8 mouse cellular contexts compared by ENCODE assay signal in the genomic region with DNA sequence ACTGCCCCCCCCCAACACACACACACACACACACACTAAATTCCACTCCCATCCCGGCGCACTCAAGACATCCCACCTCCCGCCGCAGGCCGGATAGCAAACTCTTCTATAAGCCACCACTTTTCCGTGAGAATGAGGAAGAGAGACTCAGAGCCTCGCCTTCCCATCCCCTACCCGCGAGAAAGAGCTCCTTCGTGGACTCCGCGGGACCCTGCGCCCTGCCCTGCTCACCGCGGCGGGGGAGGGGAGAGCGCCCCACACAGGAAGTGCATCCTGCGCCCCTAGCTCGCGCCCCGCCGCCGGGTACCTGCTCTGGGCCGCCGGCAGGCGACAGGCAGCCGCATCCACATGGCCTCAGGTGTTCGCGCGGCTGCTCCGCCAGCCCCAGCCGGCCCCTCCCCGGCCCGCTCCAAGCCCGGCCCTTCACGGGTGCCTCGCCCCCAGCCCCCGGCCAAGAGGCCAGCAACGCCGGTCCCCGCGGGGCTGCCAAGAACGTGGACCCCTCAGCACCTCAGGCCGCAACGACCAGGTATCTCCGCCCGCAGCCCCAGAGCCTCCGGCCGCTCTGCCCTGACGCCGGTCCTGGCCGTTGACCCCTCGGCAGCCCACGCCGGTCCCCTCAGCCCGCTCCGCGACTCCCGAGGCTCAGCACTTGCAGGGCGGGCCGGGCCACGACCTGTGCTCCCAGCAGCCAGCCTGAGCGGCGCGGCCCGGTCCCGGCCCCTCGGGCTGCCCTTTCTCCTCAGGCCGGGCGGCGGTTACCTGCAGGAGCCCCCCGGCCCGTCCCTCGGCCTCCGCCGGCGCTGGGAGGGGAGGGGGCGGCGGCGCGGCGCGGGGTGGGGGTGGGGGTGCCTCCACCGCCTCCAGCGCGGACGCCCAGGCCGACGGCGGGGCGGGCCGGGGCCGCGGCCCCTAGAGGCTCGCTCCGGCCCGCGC.
DNase-seq lines count a peak whose midpoint lies in the region; ATAC-seq and TF ChIP-seq lines count a peak whose summit lies in the region.

No protein-coding gene starts in this region.

- peak overlapping the region; percentile 98 for H3K27ac ChIP-seq in intestine, postnatal 0 days (ENCODE audit: low read depth, low read length)
- H3K27ac ChIP-seq in lung, embryonic 14.5 days (ENCODE audit: low read depth): peak overlapping the region; percentile 90
- H3K27ac ChIP-seq in neural tube, embryonic 14.5 days (ENCODE audit: low read depth, low read length): peak overlapping the region; percentile 90

- ATAC-seq in intestine, postnatal 0 days: peak; percentile 74
- peak; percentile 74 for ATAC-seq in lung, embryonic 14.5 days (ENCODE audit: insufficient read depth)
- ATAC-seq in neural tube, embryonic 14.5 days (ENCODE audit: low read depth): peak; percentile 45

- H3K4me2 ChIP-seq in intestine, postnatal 0 days (replicated peaks; ENCODE audit: low read depth): peak overlapping the region; percentile 98
- H3K4me2 ChIP-seq in lung, embryonic 14.5 days: peak overlapping the region; percentile 73
- peak overlapping the region; percentile 91 for H3K4me2 ChIP-seq in neural tube, embryonic 14.5 days (ENCODE audit: low read depth, low read length)

- under 1% methylated on average over 62 of the region's 98 CpGs for WGBS in intestine, postnatal 0 days
- under 1% methylated on average over 81 of the region's 98 CpGs for WGBS in lung, embryonic 14.5 days
- WGBS in neural tube, embryonic 14.5 days: under 1% methylated on average over 47 of the region's 98 CpGs

- DNase-seq in ovary, postnatal 36 days (ENCODE audit: low spot score): peak; percentile 50
- no peak for DNase-seq in ovary, postnatal 14 days (ENCODE audit: low spot score)
- DNase-seq in cerebellum, adult 9-11 months: peak; percentile 42
- peak; percentile 45 for DNase-seq in gastrocnemius, postnatal 25 days
- peak; percentile 51 for DNase-seq in lung, embryonic 14.5 days
- peak; percentile 41 for DNase-seq in urinary bladder, postnatal 25 days (ENCODE audit: low spot score)

- H3K9ac ChIP-seq in intestine, postnatal 0 days (ENCODE audit: low read depth, low read length): peak overlapping the region; percentile 94
- peak overlapping the region; percentile 90 for H3K9ac ChIP-seq in lung, embryonic 14.5 days
- peak overlapping the region; percentile 74 for H3K9ac ChIP-seq in neural tube, embryonic 14.5 days (replicated peaks; ENCODE audit: low read depth, low read length)

- no peaks in the 10 kb centered on the region for H3K9me3 ChIP-seq in intestine, postnatal 0 days (ENCODE audit: control insufficient read depth)
- no peaks in the 10 kb centered on the region for H3K9me3 ChIP-seq in lung, embryonic 14.5 days (ENCODE audit: low read depth, low read length)
- H3K9me3 ChIP-seq in neural tube, embryonic 14.5 days (ENCODE audit: control insufficient read depth, low read length): no peaks in the 10 kb centered on the region

- H3K36me3 ChIP-seq in intestine, postnatal 0 days (ENCODE audit: control insufficient read depth, insufficient read depth): no peaks in the 10 kb centered on the region
- H3K36me3 ChIP-seq in lung, embryonic 14.5 days (ENCODE audit: insufficient read depth): no peaks in the 10 kb centered on the region
- no peaks in the 10 kb centered on the region for H3K36me3 ChIP-seq in neural tube, embryonic 14.5 days (ENCODE audit: control insufficient read depth, insufficient read depth, low read length)

- H3K4me1 ChIP-seq in intestine, postnatal 0 days (replicated peaks; ENCODE audit: control insufficient read depth, insufficient read depth, low read length): 0 out of 2 replicates have a peak, but pooled peaks cover 8% of the 10 kb centered on the region
- H3K4me1 ChIP-seq in lung, embryonic 14.5 days (ENCODE audit: insufficient read depth): peaks cover 19% of the 10 kb centered on the region
- H3K4me1 ChIP-seq in neural tube, embryonic 14.5 days (ENCODE audit: control insufficient read depth, insufficient read depth, low read length): peaks cover 27% of the 10 kb centered on the region

- peak; percentile 32; the same call in 1 of the 2 replicates for TF ChIP-seq CTCF in intestine, postnatal 0 days (IDR thresholded peaks at IDR 0.05; ENCODE audit: low read depth)
- TF ChIP-seq CTCF in lung, embryonic 14.5 days (IDR thresholded peaks at IDR 0.05; ENCODE audit: low read depth): no peak

- H3K27me3 ChIP-seq in intestine, postnatal 0 days (replicated peaks; ENCODE audit: control insufficient read depth, insufficient read depth, low read length): no peaks in the 10 kb centered on the region
- no peaks in the 10 kb centered on the region for H3K27me3 ChIP-seq in lung, embryonic 14.5 days (ENCODE audit: insufficient read depth, low read length)
- peaks cover 5% of the 10 kb centered on the region; the same call in 1 of the 2 replicates for H3K27me3 ChIP-seq in neural tube, embryonic 14.5 days (ENCODE audit: control insufficient read depth, insufficient read depth, low read length)

- H3K4me3 ChIP-seq in intestine, postnatal 0 days (ENCODE audit: low read depth, low read length): peak overlapping the region; percentile 97
- H3K4me3 ChIP-seq in lung, embryonic 14.5 days (ENCODE audit: low read depth, low read length): peak overlapping the region; percentile 96
- H3K4me3 ChIP-seq in neural tube, embryonic 14.5 days (ENCODE audit: low read depth, low read length): peak overlapping the region; percentile 99
